Mouse (Mus musculus) B cell, adult 67 days (primary cell): ENCODE data around the gene Olfr32. TPM values are rescaled to one million over a fixed set of nuclear protein-coding genes. Genes with fewer than 3 reads are reported as not detected.

Experiments used
- total RNA-seq, 2 experiments: library from RNA; stranded (reverse); gene quantifications; 4 replicates each; pipeline ENCODE4 v1.2.4; 2023

Olfr32 gene
- total RNA-seq: not detected

DNA sequence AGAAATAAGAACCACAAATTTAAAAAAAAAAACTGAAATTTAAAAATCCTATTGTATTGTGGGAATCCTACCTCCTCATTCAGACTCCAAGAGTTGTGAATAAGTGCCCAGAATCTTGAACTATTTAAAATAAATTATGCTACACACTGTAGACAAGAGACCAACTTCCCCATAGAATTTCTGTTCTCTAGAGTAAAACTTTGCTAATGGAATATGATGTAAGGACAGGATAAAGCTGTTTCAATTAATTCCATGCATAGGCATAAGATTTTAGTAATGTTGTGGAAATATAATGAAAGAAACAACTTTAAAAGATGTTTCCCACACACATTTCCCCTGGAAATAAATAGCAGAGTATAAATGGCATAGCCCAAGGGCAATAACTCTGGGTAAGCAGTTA, at the start of gene Olfr32:
Gene Olfr32 (minus strand): TSS at position 101 of the 400 bp plus-strand sequence.

GRCm38 (mm10) chr2:90152991-90153390, 10.9 kb upstream of the Olfr32 start, which contains the start of gene Olfr1270:
Gene Olfr1270 (minus strand): TSS chr2:90153091.

DNA sequence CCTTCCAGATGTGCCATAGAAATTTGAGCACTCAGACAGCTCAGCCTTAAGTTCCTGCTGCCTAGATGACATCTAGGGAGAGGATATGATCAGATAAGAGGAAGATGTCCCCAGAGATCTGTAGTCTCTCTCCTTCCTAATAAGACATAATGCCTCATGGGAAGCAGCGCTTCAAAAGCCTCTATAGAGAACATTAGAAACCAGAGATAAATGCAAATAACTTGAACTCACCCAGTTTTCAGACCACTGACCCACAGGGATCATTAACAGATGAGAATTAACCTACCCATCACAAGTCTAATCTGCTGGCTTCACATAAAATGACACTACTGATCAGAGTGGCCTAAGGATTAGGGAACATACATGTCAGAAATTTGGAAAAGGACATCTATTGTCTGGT, 20.8 kb downstream of the Olfr32 start, which contains the start of gene Olfr1269:
Gene Olfr1269 (minus strand): TSS at position 101 of the 400 bp plus-strand sequence.

Other genes starting within 250 kb of the Olfr32 start
- not detected for gene Olfr1258, start 215.0 kb downstream of the Olfr32 start, total RNA-seq
- not detected for gene Olfr1259, start 193.6 kb downstream of the Olfr32 start, total RNA-seq
- not detected for gene Olfr1260, start 168.0 kb downstream of the Olfr32 start, total RNA-seq
- not detected for gene Olfr1261, start 151.1 kb downstream of the Olfr32 start, total RNA-seq
- not detected for gene Olfr1262, start 142.2 kb downstream of the Olfr32 start, total RNA-seq
- not detected for gene Olfr1263, start 130.2 kb downstream of the Olfr32 start, total RNA-seq
- gene Olfr1264, start 116.7 kb downstream of the Olfr32 start, total RNA-seq: not detected
- not detected for gene Olfr1265, start 107.0 kb downstream of the Olfr32 start, total RNA-seq
- not detected for gene Olfr140, start 78.7 kb downstream of the Olfr32 start, total RNA-seq
- not detected for gene Olfr1269, start 20.9 kb downstream of the Olfr32 start, total RNA-seq
- gene Olfr1270, start 10.8 kb upstream of the Olfr32 start, total RNA-seq: not detected
- gene Olfr1506, start 82.2 kb upstream of the Olfr32 start, total RNA-seq: under 1 TPM; 0.44 to 0.55 TPM
- not detected for gene Olfr142, start 115.3 kb upstream of the Olfr32 start, total RNA-seq
- gene Olfr1271, start 128.7 kb upstream of the Olfr32 start, total RNA-seq: not detected
- gene Olfr1272, start 150.5 kb upstream of the Olfr32 start, total RNA-seq: not detected
- gene Gm13769, start 179.9 kb upstream of the Olfr32 start, total RNA-seq: not detected